Mouse (Mus musculus) G1E (cell line): ENCODE results near the gene Hist1h2bf.

Experiments
- CTCF ChIP-seq: IDR thresholded peaks from 2 replicates; pipeline ENCODE4 v1.5.1; 2012; ENCODE audit warnings: low read depth, low read length, inconsistent platforms, mixed read lengths
- GATA1 ChIP-seq: IDR thresholded peaks from 2 replicates; pipeline ENCODE4 v1.6.1; 2012; ENCODE audit warnings: borderline replicate concordance, low read length, inconsistent platforms, mixed read lengths
- POLR2AphosphoS5 ChIP-seq: IDR thresholded peaks from 2 replicates; pipeline ENCODE4 v1.6.1; 2012; ENCODE audit warnings: low read depth, low read length, inconsistent platforms; ENCODE audit not compliant: insufficient replicate concordance
- TAL1 ChIP-seq: conservative IDR thresholded peaks from 2 replicates; pipeline ENCODE4 v1.6.1; 2012; ENCODE audit warnings: low read depth, low read length, inconsistent platforms, mixed read lengths

GRCm38 (mm10) chr13:23595185-23595584 lies 21.2 kb upstream of the Hist1h2bf start:
- TF ChIP-seq GATA1, result no peak
- TF ChIP-seq CTCF, result no peak
- no peak for TF ChIP-seq POLR2AphosphoS5
- no peak for TF ChIP-seq TAL1
